Mouse (Mus musculus) gonadal fat pad, adult 2 months (tissue): ENCODE results near the gene Arfgap2. TPM values are rescaled to one million over a fixed set of nuclear protein-coding genes. Genes with fewer than 3 reads are reported as not detected.

Experiments
- DNase-seq: peaks from one replicate; pipeline ENCODE4 v3.0.0-alpha.2; 2012; ENCODE audit warnings: low read depth
- polyA plus RNA-seq: library from polyadenylated mRNA; depleted of rRNA; stranded (reverse); fragments of >200 nt; gene quantifications from 2 replicates; pipeline ENCODE4 v1.2.3, GENCODE M21; 2012; rRNA removed

The Arfgap2 gene
- polyA plus RNA-seq, 1 experiment, result 35.7 TPM

DNA sequence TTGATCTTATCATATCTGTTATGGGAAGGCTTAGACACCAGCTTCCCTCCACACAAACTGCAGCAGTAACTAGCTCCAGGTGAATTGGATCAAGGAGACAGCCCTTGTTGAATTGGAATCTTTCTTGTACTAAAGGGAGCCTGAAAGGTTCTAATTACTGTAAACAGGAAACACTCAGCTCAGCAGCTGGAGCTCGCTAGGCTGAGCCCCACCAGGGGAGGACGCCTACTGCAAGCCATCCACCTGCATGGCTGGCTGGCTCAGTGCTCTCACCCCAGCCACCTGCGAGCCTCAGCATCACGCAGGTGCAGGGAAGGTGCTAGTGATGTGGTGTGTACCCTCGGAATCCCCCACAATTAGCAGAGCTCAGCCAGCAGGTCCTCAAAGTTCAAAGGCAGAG lies 43.9 kb downstream of the Arfgap2 start:
- no peak for DNase-seq

- DNase-seq, result no peak
Measured at GRCm38 (mm10) chr2:91309546-91309945, 44.8 kb downstream of the Arfgap2 start.

GRCm38 (mm10) chr2:91312578-91313311 lies 48.0 kb downstream of the Arfgap2 start:
- no peak for DNase-seq

GRCm38 (mm10) chr2:91314184-91314583 lies 49.4 kb downstream of the Arfgap2 start:
- DNase-seq, result no peak

DNA sequence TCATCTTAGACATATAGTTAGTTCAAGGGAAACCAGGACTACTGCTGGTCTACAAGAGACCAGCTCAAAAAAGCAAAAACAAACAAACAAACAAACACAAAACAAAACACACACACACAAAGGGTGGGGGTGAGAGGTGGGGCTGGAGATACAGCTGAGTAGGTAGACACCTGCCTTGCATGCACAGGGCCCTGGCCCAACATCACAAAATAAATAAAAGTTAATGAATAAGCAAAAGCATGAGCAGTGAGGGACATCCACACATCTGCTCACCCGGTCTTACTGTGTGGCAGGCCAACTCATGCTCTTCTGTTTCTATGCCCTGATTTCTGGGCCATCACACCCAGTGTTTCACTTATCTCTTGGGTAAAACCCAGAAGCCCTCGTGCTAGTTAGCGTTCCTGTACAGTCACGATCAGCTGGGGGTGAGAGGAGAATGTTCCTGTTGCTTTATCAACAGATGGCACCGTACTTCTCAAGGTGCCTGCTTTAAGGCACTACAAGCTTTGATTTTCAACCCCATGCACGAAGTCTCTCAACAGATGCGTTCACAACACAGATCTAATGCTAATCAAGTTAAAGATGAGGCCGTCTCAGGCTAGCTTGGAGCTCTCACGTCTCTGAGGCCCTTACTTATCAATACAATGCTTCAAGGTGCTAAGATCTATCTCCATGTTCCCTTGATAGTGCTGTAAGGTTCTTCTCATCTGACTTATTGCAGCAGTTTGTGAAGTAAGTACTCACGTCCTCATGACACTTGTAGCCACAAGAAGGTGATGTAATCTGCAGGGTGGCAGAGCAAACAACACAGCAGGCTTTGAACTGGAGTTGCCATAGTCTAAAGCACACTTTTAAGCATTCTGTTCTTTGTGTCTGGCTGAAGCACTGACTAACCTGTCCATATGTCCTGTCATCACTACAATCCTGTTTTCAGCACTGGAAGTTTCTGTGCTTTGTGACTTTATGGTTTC lies 56.1 kb downstream of the Arfgap2 start:
- DNase-seq, result no peak

GRCm38 (mm10) chr2:91321923-91322322 lies 57.1 kb downstream of the Arfgap2 start:
- DNase-seq, result no peak

- DNase-seq, result no peak
Measured at GRCm38 (mm10) chr2:91322490-91322889, 57.7 kb downstream of the Arfgap2 start.

DNA sequence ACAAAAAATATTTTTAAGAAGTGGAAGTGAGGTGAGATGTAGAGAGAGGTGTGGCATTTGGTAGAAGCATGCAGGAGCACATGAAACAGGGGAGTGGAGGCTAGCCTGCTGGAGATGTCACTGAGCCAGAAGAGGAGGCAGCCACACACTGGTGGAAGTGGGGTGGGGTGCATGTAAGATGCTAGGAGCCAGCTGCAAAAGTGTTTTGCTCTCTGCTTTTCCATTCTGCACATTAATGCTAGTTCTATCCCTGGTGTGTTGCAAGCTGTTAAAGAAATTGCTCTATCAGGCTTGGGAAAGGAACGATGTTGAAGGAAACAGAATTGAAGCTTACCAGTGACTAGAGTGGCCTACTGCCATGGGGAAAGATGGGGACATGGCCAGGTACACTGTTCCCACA lies 59.6 kb downstream of the Arfgap2 start:
- DNase-seq, result no peak

DNA sequence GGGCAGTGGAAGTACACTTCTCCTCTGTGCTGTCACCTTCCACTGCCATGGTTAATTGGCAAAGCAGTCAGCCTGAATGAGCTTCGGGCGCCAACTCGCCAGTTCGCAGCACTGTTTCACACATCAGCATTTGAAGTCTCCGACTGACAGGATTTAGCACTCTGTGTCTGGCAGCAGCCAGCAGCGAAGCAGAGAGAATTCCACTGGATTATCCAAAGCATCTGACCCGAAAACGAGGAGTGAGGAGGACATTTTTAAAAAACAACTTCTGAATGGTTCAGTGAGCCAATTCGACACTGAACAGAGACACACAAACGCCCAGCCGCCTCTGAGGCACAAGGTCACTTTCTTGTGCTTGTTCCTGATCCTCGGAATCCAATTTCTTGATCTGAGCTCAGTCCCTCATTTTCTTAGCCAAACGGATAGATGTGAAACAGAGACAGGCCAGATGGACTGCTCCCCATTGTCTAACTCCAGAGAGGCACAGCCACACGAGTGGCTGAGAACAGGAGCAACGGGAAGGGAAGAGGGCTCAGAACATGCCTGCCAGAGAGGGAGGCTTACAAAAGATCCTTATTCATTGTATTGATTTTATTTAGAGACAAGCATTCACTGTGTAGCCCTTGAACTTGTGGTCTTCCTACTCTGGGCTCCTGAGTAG lies 60.1 kb downstream of the Arfgap2 start:
- no peak for DNase-seq

Other genes with a start within 250 kb of the Arfgap2 start
- gene Rapsn, start 229.4 kb upstream of the Arfgap2 start, polyA plus RNA-seq, result 0.41 and 0.53 TPM in 2 replicates
- 103 and 106 TPM in 2 replicates for gene Psmc3, start 211.0 kb upstream of the Arfgap2 start, polyA plus RNA-seq
- gene Slc39a13, start 194.6 kb upstream of the Arfgap2 start, polyA plus RNA-seq, result 71.2 and 84.5 TPM in 2 replicates
- gene Spi1, start 182.6 kb upstream of the Arfgap2 start, polyA plus RNA-seq, result 21.1 and 32.3 TPM in 2 replicates
- gene Mybpc3, start 146.8 kb upstream of the Arfgap2 start, polyA plus RNA-seq, result 0.04 and 0.05 TPM in 2 replicates
- gene Madd, start 81.1 kb upstream of the Arfgap2 start, polyA plus RNA-seq, result 17.3 and 21.3 TPM in 2 replicates
- gene Nr1h3, start 62.1 kb upstream of the Arfgap2 start, polyA plus RNA-seq, result 68.1 and 103 TPM in 2 replicates
- 27.8 and 35.0 TPM in 2 replicates for gene Acp2, start 62.1 kb upstream of the Arfgap2 start, polyA plus RNA-seq
- gene Ddb2, start 28.0 kb upstream of the Arfgap2 start, polyA plus RNA-seq, result 17.5 and 21.7 TPM in 2 replicates
- gene Pacsin3, start 9.0 kb upstream of the Arfgap2 start, polyA plus RNA-seq, result 37.3 and 48.9 TPM in 2 replicates
- gene 1110051M20Rik, start 179.7 kb downstream of the Arfgap2 start, polyA plus RNA-seq, result 18.3 and 19.5 TPM in 2 replicates
- 16.7 and 19.2 TPM in 2 replicates for gene Lrp4, start 192.5 kb downstream of the Arfgap2 start, polyA plus RNA-seq